Mouse (Mus musculus) stomach, embryonic 14.5 days (tissue): Measurements from ENCODE around the gene Rdh9. TPM values are rescaled to one million over a fixed set of nuclear protein-coding genes. Genes with fewer than 3 reads are reported as not detected.

Experiments
- ATAC-seq: fragments of 200-750 bp; cut with Nextera tagmentation; 2 replicates; pipeline ENCODE4 v1.8.0; 2017; ENCODE audit warnings: low read depth, moderate TSS enrichment; ENCODE audit not compliant: insufficient number of reproducible peaks, insufficient read depth, low FRiP score
- H3K27ac ChIP-seq: fragments of 300-500 bp; sonication (generic); 2 replicates; pipeline ENCODE4 v1.5.1; 2014; ENCODE audit warnings: mild to moderate bottlenecking, low read length, moderate library complexity, mixed read lengths
- H3K27me3 ChIP-seq: fragments of 300-500 bp; sonication (generic); 2 replicates; pipeline ENCODE4 v1.6.1; 2014; ENCODE audit warnings: low read length, control low read depth, mixed read lengths; ENCODE audit not compliant: control insufficient read depth, insufficient read depth
- H3K36me3 ChIP-seq: fragments of 300-500 bp; sonication (generic); 2 replicates; pipeline ENCODE4 v1.6.1; 2014; ENCODE audit warnings: mild to moderate bottlenecking, control low read depth, low read length, moderate library complexity, mixed read lengths; ENCODE audit not compliant: control insufficient read depth, insufficient read depth
- H3K4me1 ChIP-seq: fragments of 300-500 bp; sonication (generic); 2 replicates; pipeline ENCODE4 v1.6.1; 2014; ENCODE audit warnings: low read length, control low read depth, mixed read lengths; ENCODE audit not compliant: control insufficient read depth, insufficient read depth
- H3K4me2 ChIP-seq: fragments of 300-500 bp; sonication (generic); replicated peaks from 2 replicates; pipeline ENCODE4 v1.6.1; 2014; ENCODE audit warnings: low read depth, low read length, control low read depth
- H3K4me3 ChIP-seq: fragments of 300-500 bp; sonication (generic); 2 replicates; pipeline ENCODE4 v1.5.1; 2014; ENCODE audit warnings: low read depth, low read length, control low read depth
- H3K9ac ChIP-seq: fragments of 300-500 bp; sonication (generic); replicated peaks from 2 replicates; pipeline ENCODE4 v1.6.1; 2014; ENCODE audit warnings: low read depth, mild to moderate bottlenecking, control low read depth, low read length, moderate library complexity, mixed read lengths
- H3K9me3 ChIP-seq: fragments of 300-500 bp; sonication (generic); 2 replicates; pipeline ENCODE4 v1.6.1; 2016; ENCODE audit warnings: low read depth, low read length, control low read depth; ENCODE audit not compliant: control insufficient read depth
- WGBS: fragments of 180-500 bp; shearing (Covaris S2); extraction: QIAGEN DNeasy Blood & Tissue Kit; methylation state at CpG from one replicate; pipeline ENCODE4 v1.1.7; 2014; 5-methylcytosine and 5-hydroxymethylcytosine counted together
- polyA plus RNA-seq: library from polyadenylated mRNA; unstranded; fragments of >200 nt; fragmentation: Nextera tagmentation; extraction: Ambion mirVana; gene quantifications from 2 replicates; pipeline ENCODE4 v1.2.1, GENCODE M21; 2014

Rdh9 gene
- polyA plus RNA-seq, 1 experiment from 2014 or later = not detected

DNA sequence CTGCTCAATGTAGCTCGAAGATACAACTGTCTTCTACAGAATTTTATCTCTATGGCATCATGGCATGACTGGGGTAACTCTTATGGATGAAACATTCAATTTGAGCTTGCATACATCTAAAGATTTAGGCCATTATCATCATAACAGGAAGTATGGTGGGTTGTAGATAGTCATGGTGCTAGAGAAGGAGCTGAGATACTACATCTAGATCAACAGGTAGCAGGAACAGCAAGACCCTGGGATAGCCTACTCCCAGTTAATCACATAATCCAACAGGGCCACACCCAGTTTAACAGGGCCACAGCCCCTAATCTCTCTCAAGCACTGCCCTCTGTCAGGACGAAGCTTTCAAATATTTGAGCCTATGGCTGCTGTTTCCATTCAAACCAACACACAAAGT is 64.6 kb downstream of the Rdh9 start:
- no peak overlapping the region for H3K4me3 ChIP-seq
- no peak overlapping the region for H3K9ac ChIP-seq
- no peak overlapping the region for H3K4me2 ChIP-seq
- ATAC-seq = no peak
- H3K36me3 ChIP-seq = no peaks in the 10 kb centered on the region
- no peaks in the 10 kb centered on the region for H3K9me3 ChIP-seq
- H3K27me3 ChIP-seq = no peaks in the 10 kb centered on the region
- WGBS = 68% methylated on average over 2 of the region's 2 CpGs
- H3K27ac ChIP-seq = no peak overlapping the region
- no peaks in the 10 kb centered on the region for H3K4me1 ChIP-seq

Other genes with a start within 250 kb of the Rdh9 start
- gene Nxph4, start 241.8 kb upstream of the Rdh9 start, polyA plus RNA-seq = 3.8 and 4.8 TPM in 2 replicates
- gene Lrp1, start 155.2 kb upstream of the Rdh9 start, polyA plus RNA-seq = 98.0 and 99.3 TPM in 2 replicates
- gene Stat6, start 133.4 kb upstream of the Rdh9 start, polyA plus RNA-seq = 24.7 and 26.5 TPM in 2 replicates
- 10.2 and 11.3 TPM in 2 replicates for gene Nemp1, start 109.5 kb upstream of the Rdh9 start, polyA plus RNA-seq
- 9.2 and 11.1 TPM in 2 replicates for gene Nab2, start 107.8 kb upstream of the Rdh9 start, polyA plus RNA-seq
- gene Myo1a, start 71.2 kb upstream of the Rdh9 start, polyA plus RNA-seq = 8.8 and 9.1 TPM in 2 replicates
- 1.6 and 2.0 TPM in 2 replicates for gene Tac2, start 51.9 kb upstream of the Rdh9 start, polyA plus RNA-seq
- gene Zbtb39, start 36.8 kb upstream of the Rdh9 start, polyA plus RNA-seq = 4.6 and 4.9 TPM in 2 replicates
- 0.67 and 0.87 TPM in 2 replicates for gene Gpr182, start 24.7 kb upstream of the Rdh9 start, polyA plus RNA-seq
- gene Rdh1, start 16.7 kb upstream of the Rdh9 start, polyA plus RNA-seq = not detected in 2 replicates
- not detected in 2 replicates for gene Rdh16f1, start 16.6 kb upstream of the Rdh9 start, polyA plus RNA-seq
- not detected in 2 replicates for gene Rdh16, start 24.8 kb downstream of the Rdh9 start, polyA plus RNA-seq
- gene Rdh19, start 73.5 kb downstream of the Rdh9 start, polyA plus RNA-seq = not detected in 2 replicates
- gene Rdh16f2, start 90.1 kb downstream of the Rdh9 start, polyA plus RNA-seq = not detected in 2 replicates
- not detected in 2 replicates for gene Rdh7, start 112.4 kb downstream of the Rdh9 start, polyA plus RNA-seq
- not detected in 2 replicates for gene Sdr9c7, start 122.1 kb downstream of the Rdh9 start, polyA plus RNA-seq
- gene Hsd17b6, start 231.2 kb downstream of the Rdh9 start, polyA plus RNA-seq = not detected in 2 replicates
- gene Prim1, start 238.8 kb downstream of the Rdh9 start, polyA plus RNA-seq = 82.3 and 82.5 TPM in 2 replicates